Mouse (Mus musculus) spleen, embryonic (tissue): Measurements from ENCODE around the gene Lrrc14b.

Source experiments
- CTCF ChIA-PET: fragments of 350-600 bp; sonication (Branson Sonifier 250); formaldehyde crosslinking; loops from one replicate; lab custom pipeline; 2022; lab: Charles Lee

The Lrrc14b gene

GRCm38 (mm10) chr13:74363859-74364235 is at the start of gene Lrrc14b:
TSS of gene Lrrc14b (minus strand) at chr13:74364005.
- CTCF ChIA-PET: no interaction called here

GRCm38 (mm10) chr13:74399298-74399839 is 35.6 kb upstream of the Lrrc14b start, which contains the start of gene Ftl1-ps1:
TSS of gene Ftl1-ps1 (plus strand) at chr13:74399694.
- CTCF ChIA-PET: no interaction called here

DNA sequence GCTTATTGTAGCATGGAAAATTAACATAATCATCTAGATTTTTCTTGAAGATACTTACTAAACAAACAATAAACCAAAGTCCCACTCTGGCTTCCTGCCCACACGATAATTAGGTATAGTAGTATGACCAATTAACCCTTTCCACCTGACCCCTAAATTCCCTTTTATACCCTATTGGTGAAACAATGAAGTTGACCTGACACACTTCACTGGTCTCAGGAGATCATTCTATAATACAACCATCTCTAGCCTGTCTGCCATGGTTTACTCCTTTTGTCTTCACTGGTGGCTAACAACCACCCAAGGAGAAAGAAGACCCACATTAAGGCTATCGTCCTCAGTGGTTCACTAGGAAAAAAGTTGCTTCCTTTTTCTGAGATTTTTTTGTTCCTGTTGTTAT is 27.4 kb upstream of the Lrrc14b start:
- CTCF ChIA-PET: interaction anchor here (0.6 kb wide), 1 partner anchor 81 kb away, joined by 3 read pairs; no protein-coding TSS in a partner anchor

- CTCF ChIA-PET: no interaction called here
Measured at GRCm38 (mm10) chr13:74390371-74390990, 26.7 kb upstream of the Lrrc14b start, which contains the start of gene Zfp72. TSS of gene Zfp72 (minus strand) at chr13:74390836.

GRCm38 (mm10) chr13:74389730-74390129 is 25.9 kb upstream of the Lrrc14b start:
- CTCF ChIA-PET: no interaction called here

GRCm38 (mm10) chr13:74382289-74382688 is 18.5 kb upstream of the Lrrc14b start:
- CTCF ChIA-PET: no interaction called here

- CTCF ChIA-PET: no interaction called here
Measured at GRCm38 (mm10) chr13:74381533-74382276, 17.9 kb upstream of the Lrrc14b start.

DNA sequence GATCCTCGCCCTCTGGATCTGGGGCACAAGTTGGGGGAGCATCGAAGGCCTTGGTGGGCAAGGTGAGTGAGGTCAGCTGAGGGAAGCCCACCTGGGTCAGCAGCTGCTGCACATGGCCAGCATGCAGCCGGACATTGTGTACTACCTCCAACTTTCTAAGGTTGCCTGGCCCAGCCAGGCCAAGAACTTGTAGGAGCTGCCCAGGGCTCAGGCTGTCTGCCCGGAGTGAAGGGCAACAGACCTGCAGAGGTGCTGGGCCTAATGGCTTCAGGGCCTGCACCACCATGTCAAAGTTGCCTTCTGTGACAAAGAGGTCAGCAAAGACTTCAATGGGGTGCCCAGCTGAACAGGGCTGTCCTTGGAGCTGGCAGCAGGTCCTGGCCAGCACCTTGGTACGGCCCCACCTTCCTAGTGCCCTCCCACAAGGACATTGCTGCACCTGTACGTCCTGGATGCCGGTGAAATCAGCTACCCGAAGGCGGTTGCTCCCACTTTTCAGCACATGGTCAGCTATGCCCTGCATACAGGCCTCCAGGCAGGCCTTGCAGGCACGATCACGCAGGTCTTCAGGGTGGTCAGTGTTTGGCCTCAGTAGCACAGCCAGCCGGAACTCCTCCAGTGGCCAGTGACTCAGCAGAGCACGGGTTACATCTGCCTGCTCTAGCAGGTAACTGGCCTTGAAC is 488 bp downstream of the Lrrc14b start:
- CTCF ChIA-PET: no interaction called here

DNA sequence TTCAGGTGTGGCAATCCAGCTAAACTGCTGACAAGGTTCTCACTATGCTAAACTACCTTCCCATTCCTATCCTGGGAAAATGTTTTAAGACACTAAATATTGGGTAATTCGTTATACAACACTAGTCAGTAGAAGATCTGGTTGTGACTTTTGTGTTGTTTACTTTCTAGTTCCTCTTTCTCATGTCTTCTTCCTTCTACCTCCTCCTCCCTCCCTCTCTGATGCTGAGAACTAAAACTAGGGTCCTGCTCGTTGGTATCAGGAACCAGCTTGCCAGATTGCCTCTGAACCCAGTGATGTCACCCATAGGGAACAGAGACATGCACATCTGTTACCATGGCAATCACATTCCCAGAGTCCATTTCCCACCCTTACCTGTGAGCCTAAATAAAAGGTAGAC is 1.6 kb downstream of the Lrrc14b start:
- CTCF ChIA-PET: no interaction called here

DNA sequence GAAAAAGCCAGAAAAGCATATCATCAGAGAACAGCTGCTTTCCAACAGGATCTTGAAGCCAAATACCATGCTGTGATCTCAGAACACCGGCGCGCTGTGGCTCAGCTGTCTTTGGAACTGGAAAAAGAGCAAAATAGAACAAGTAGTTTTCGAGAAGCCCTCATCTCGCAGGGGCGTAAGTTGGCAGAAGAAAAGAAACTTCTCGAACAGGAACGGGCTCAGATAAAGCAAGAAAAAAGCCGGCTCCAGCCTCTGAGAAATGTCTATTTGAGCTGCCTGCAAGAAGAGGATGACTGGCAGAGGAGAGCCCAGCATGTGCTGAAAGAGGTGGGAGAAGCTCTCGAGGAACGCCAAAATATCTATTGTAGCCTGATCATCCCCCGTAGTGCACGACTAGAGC is 7.3 kb downstream of the Lrrc14b start:
- CTCF ChIA-PET: no interaction called here

GRCm38 (mm10) chr13:74350435-74350906 is 13.3 kb downstream of the Lrrc14b start:
- CTCF ChIA-PET: interaction anchor here (0.6 to 1.1 kb wide), 3 partner anchors 149 to 309 kb away, joined by 3 to 14 read pairs (median 11); no protein-coding TSS in a partner anchor

DNA sequence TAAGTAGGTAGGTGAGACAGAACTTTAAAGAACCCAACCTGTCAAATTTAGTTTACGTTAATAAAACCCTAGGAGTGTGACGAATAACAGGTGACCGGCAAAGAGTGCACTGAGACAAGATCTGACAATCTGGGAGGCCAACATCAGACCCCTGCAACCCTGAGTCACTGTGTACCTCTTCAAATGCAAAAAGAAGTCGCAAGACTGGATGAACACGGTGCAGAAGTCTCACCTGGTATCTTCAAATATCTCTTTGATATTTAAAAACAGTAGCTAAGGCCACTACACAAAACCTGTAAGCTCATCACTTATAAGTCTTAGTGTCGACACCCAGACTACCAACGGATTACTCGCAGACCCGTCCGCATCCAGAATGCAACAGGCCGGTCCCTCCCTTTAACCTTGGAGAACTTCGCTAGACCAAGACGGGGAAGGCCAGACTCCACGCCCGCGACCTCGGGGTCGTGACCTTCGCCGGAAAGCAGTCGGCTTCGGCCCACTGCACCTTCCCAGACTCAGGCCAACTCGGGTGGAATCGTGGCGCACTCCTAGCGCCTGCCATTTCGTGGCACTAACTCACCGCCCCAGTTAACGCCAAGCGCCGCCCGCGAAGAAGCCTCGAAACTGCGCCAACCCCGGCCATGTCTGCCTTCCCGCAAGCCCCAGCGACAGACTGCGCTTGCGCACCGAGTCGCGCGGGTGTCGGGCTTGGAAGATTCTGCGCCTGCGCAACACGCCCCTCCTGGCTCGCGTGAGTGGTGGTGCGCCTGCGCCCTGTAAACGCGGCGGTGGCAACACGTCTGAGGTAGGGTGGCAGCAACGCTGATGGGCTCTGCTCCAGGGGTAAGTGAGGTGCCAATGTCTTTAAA is 14.0 kb downstream of the Lrrc14b start, which contains the start of the genes Sdha and Ccdc127:
Gene Sdha, minus strand, starts transcription at position 715 of the 869 bp plus-strand sequence.
Gene Ccdc127, plus strand, starts transcription at position 744 of the 869 bp plus-strand sequence.
- CTCF ChIA-PET: interaction anchor here (0.7 to 1.1 kb wide), 2 partner anchors 144 to 185 kb away, joined by 3 to 4 read pairs; partner anchors contain the start of gene Zfp825

- CTCF ChIA-PET: no interaction called here
Measured at GRCm38 (mm10) chr13:74341036-74341435, 22.8 kb downstream of the Lrrc14b start.

DNA sequence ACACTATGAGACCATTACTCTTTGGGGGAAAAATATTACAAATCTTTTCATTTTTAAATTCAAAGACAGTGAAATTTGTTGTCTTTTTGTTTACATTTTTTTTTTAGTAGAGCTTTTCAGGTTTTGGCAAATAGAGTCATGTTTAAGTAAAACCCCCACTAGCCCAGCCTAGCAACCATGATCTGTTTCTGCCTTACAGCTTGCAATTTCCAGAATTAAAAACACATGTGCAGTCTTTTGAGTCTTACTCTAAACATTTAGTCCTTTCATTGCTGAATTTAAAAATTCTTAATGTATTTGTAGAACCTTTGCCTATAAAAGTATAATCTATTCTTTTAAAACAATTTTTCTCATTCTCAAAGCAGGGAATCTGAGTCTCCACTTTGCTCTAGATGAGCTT is 34.5 kb downstream of the Lrrc14b start:
- CTCF ChIA-PET: no interaction called here

- CTCF ChIA-PET: no interaction called here
Measured at GRCm38 (mm10) chr13:74317170-74317849, 46.5 kb downstream of the Lrrc14b start, which contains the start of gene Pdcd6. TSS of gene Pdcd6 (minus strand) at chr13:74317580.

- CTCF ChIA-PET: interaction anchor here (0.6 kb wide), 1 partner anchor 16 kb away, joined by 3 read pairs; no protein-coding TSS in a partner anchor
Measured at GRCm38 (mm10) chr13:74316789-74317169, 47.0 kb downstream of the Lrrc14b start.

GRCm38 (mm10) chr13:74316386-74316785 is 47.4 kb downstream of the Lrrc14b start:
- CTCF ChIA-PET: interaction anchor here (0.6 to 0.7 kb wide), 2 partner anchors 16 to 401 kb away, joined by 3 read pairs; no protein-coding TSS in a partner anchor

- CTCF ChIA-PET: no interaction called here
Measured at GRCm38 (mm10) chr13:74314616-74315015, 49.2 kb downstream of the Lrrc14b start.
